Mouse (Mus musculus): ENCODE results near the gene Gng7.

Gng7 gene

GRCm38 (mm10) chr10:80968106-80968505, 46.6 kb downstream of the Gng7 start:
- DNase-seq (ENCODE audit: low spot score in 2 of 2), result no peak

- no peak for DNase-seq (ENCODE audit: low spot score in 2 of 2)
These were observed 47.6 kb downstream of the Gng7 start for GRCm38 (mm10) chr10:80967101-80967656.

GRCm38 (mm10) chr10:80966296-80966695, 48.4 kb downstream of the Gng7 start:
- no peak for DNase-seq (ENCODE audit: low spot score in 2 of 2)

GRCm38 (mm10) chr10:80963031-80963975, 51.4 kb downstream of the Gng7 start:
- no peak for DNase-seq (ENCODE audit: low spot score in 2 of 2)

- DNase-seq (ENCODE audit: low spot score in 2 of 2), result no peak
These were observed 52.2 kb downstream of the Gng7 start for GRCm38 (mm10) chr10:80962585-80962984.

- no peak for DNase-seq (ENCODE audit: low spot score in 2 of 2)
These were observed 52.7 kb downstream of the Gng7 start for GRCm38 (mm10) chr10:80962051-80962472.

GRCm38 (mm10) chr10:80960551-80961508, 53.9 kb downstream of the Gng7 start:
- no peak for DNase-seq (ENCODE audit: low spot score in 2 of 2)

GRCm38 (mm10) chr10:80958979-80959637, 55.6 kb downstream of the Gng7 start:
- no peak for DNase-seq (ENCODE audit: low spot score in 2 of 2)

- no peak for DNase-seq (ENCODE audit: low spot score in 2 of 2)
These were observed 57.0 kb downstream of the Gng7 start for GRCm38 (mm10) chr10:80957791-80958190.

GRCm38 (mm10) chr10:80956901-80957300, 57.8 kb downstream of the Gng7 start:
- no peak for DNase-seq (ENCODE audit: low spot score in 2 of 2)

- no peak for DNase-seq (ENCODE audit: low spot score in 2 of 2)
These were observed 58.4 kb downstream of the Gng7 start for GRCm38 (mm10) chr10:80956385-80956784.

- no peak for DNase-seq (ENCODE audit: low spot score in 2 of 2)
These were observed 59.2 kb downstream of the Gng7 start for GRCm38 (mm10) chr10:80955536-80955935.

GRCm38 (mm10) chr10:80954843-80955242, 59.9 kb downstream of the Gng7 start:
- no peak for DNase-seq (ENCODE audit: low spot score in 2 of 2)

- DNase-seq (ENCODE audit: low spot score in 2 of 2), result no peak
These were observed 60.3 kb downstream of the Gng7 start for GRCm38 (mm10) chr10:80954415-80954814.

- no peak for DNase-seq (ENCODE audit: low spot score in 2 of 2)
These were observed 62.3 kb downstream of the Gng7 start for GRCm38 (mm10) chr10:80952449-80952848.

GRCm38 (mm10) chr10:80951761-80952390, 62.9 kb downstream of the Gng7 start:
- DNase-seq (ENCODE audit: low spot score in 2 of 2), result no peak

GRCm38 (mm10) chr10:80950314-80950713, 64.4 kb downstream of the Gng7 start:
- DNase-seq (ENCODE audit: low spot score in 2 of 2), result no peak

- no peak for DNase-seq (ENCODE audit: low spot score in 2 of 2)
These were observed 65.7 kb downstream of the Gng7 start for GRCm38 (mm10) chr10:80949081-80949480.

- no peak for DNase-seq (ENCODE audit: low spot score in 2 of 2)
These were observed 66.2 kb downstream of the Gng7 start for GRCm38 (mm10) chr10:80948570-80948969.

GRCm38 (mm10) chr10:80947802-80948201, 66.9 kb downstream of the Gng7 start:
- DNase-seq (ENCODE audit: low spot score in 2 of 2), result no peak

Measured in frontal cortex, postnatal 10 days (tissue).